Mouse (Mus musculus) liver, embryonic 13.5 days (tissue): ENCODE measurements at regions not wholly inside any gene's neighbourhood (a gene's known extent, or its start where the extent isn't known, plus 50 kb on each side); places are given as distances from the start of the nearest gene placed in this dataset.

ENCODE experiments used
- ATAC-seq: fragments of 200-750 bp; cut with Nextera tagmentation; 2 replicates; pipeline ENCODE4 v1.8.0; 2017; ENCODE audit warnings: low read depth, mild to moderate bottlenecking, moderate number of reproducible peaks, moderate library complexity
- DNase-seq: peaks from one replicate; pipeline ENCODE4 v3.0.0; 2022
- H3K27ac ChIP-seq: fragments of 300-500 bp; sonication (generic); 2 replicates; pipeline ENCODE4 v1.5.1; 2015; ENCODE audit warnings: moderate library complexity, mild to moderate bottlenecking, inconsistent platforms
- H3K27me3 ChIP-seq: fragments of 300-500 bp; sonication (generic); 2 replicates; pipeline ENCODE4 v1.6.1; 2015; ENCODE audit warnings: mild to moderate bottlenecking, inconsistent platforms
- H3K36me3 ChIP-seq: fragments of 300-500 bp; sonication (generic); 2 replicates; pipeline ENCODE4 v1.6.1; 2015; ENCODE audit warnings: mild to moderate bottlenecking, inconsistent platforms
- H3K4me1 ChIP-seq: fragments of 300-500 bp; sonication (generic); replicated peaks from 2 replicates; pipeline ENCODE4 v1.6.1; 2015; ENCODE audit warnings: inconsistent platforms
- H3K4me2 ChIP-seq: fragments of 300-500 bp; sonication (generic); 2 replicates; pipeline ENCODE4 v1.6.1; 2015; ENCODE audit warnings: inconsistent platforms, mild to moderate bottlenecking, moderate library complexity
- H3K4me3 ChIP-seq: fragments of 300-500 bp; sonication (generic); replicated peaks from 2 replicates; pipeline ENCODE4 v1.5.1; 2015; ENCODE audit warnings: mild to moderate bottlenecking, inconsistent platforms
- H3K9ac ChIP-seq: fragments of 300-500 bp; sonication (generic); 2 replicates; pipeline ENCODE4 v1.6.1; 2015; ENCODE audit warnings: mild to moderate bottlenecking, inconsistent platforms
- H3K9me3 ChIP-seq: fragments of 300-500 bp; sonication (generic); replicated peaks from 2 replicates; pipeline ENCODE4 v1.6.1; 2016; ENCODE audit warnings: inconsistent platforms
- WGBS: fragments of 180-500 bp; shearing (Covaris S2); methylation state at CpG from one replicate; pipeline ENCODE4 v1.1.7; 2015; ENCODE audit not compliant: insufficient replicate concordance; 5-methylcytosine and 5-hydroxymethylcytosine counted together

DNA sequence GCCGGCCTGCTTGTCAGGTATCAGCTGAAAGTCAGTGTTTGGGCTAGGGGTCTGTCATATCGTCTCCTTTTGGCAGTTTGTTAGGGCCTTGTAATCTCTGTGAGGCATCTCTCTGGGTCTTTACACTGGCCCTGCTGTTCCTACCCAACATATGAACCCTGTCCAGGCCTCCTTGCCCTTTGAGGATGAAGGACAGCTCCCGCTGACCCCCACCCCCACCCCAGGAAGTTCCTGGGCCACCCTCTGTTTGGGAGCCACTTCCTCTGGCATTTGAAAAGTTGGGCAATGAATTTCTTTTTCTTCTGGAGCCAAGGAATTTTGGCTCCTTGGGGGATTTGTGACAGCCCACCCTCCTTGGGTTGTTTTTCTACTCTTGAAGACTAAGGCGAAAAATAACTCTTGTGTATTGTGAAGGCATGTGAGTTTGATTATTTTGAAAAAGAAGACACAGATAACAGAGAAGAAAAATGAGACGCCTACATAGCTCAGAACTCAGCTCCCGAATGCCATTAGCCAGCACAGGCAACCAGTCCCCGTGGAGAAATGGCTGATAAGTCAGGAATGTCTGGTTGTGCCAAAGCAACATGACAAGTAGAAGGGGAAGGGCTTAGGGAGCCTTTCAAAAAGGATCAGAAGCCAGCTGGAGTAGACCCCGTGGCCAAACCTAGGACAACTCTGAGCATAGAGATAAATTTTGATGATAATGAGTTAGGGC, 249.5 kb downstream of the Gm49356 start:
- Histone ChIP-seq H3K36me3 (no peaks in the 10 kb centered on the region), H3K4me3 (no peak overlapping the region), H3K9me3 (no peaks in the 10 kb centered on the region), H3K27me3 (no peaks in the 10 kb centered on the region), H3K27ac (no peak overlapping the region), H3K4me2 (no peak overlapping the region), H3K4me1 (no peaks in the 10 kb centered on the region), H3K9ac (no peak overlapping the region)
- WGBS = 39% methylated on average over 8 of the region's 8 CpGs
- no peak for ATAC-seq
- no peak for DNase-seq

DNA sequence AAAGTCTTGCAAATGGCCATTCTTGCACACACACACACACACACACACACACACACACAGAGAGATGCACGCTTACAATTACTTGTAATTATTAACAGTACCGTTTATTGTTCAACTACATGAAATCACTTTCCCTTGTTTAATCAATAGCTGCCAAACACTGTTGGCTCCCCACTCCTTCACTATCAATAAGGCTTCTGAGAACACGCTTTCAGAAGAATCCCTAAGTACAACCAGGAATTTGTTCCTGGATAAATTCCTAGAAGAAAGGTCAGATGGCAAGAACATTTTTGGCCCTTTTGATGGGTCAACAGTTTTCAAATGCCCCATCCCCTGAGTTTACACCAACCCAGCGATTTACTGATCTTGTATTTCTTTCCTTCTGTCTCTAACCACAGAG, 252.5 kb downstream of the Gm49356 start:
- no peak overlapping the region for H3K27ac ChIP-seq
- H3K9ac ChIP-seq = no peak overlapping the region
- no peak for ATAC-seq
- no peaks in the 10 kb centered on the region for H3K9me3 ChIP-seq
- no peak overlapping the region for H3K4me2 ChIP-seq
- H3K4me3 ChIP-seq = no peak overlapping the region
- no peak for DNase-seq
- no peaks in the 10 kb centered on the region for H3K4me1 ChIP-seq
- WGBS = 69% methylated on average over 4 of the region's 4 CpGs
- no peaks in the 10 kb centered on the region for H3K27me3 ChIP-seq
- H3K36me3 ChIP-seq = no peaks in the 10 kb centered on the region

DNA sequence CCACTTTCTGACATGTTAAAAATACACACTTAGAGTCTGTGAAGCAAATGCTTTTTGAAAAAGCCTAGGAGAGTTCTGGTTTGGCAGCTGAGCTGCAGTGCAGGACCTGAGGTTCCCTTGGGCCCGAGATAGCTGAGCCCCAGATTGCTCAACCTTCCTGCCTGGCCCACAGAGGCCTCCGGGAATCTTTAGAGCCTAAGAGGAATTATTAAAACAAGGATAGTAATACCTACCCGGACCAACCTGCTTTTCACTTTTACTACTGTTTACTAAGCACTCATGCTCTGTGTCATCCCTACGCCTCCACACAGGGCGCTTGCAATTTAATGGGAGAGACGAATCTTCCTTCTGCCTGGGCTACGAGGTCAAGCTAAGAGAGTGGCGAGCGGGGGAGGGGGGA, 253.4 kb downstream of the Gm49356 start:
- Histone ChIP-seq H3K9me3 (no peaks in the 10 kb centered on the region), H3K9ac (no peak overlapping the region), H3K27ac (no peak overlapping the region), H3K4me3 (no peak overlapping the region), H3K36me3 (no peaks in the 10 kb centered on the region), H3K4me1 (no peaks in the 10 kb centered on the region), H3K27me3 (no peaks in the 10 kb centered on the region), H3K4me2 (no peak overlapping the region)
- ATAC-seq (no peak), DNase-seq (no peak)
- 50% methylated on average over 9 of the region's 9 CpGs for WGBS

DNA sequence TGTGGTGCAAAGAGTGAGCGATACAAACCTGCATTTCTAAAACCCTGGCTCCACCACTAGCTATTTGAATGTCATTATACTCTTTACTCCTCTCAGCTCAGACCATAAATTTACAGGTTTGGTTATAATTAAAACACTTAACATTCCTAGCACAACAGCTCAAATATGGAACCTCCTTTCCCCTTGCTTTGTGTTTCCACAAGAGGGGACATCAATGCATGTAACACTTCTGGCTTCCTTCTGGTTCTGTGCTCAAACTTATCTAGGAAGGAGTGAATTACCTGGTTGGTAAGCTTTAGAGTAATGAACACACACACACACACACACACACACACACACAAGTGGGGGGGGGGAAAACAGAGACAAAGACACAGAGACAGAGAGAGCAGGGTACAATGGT, 254.8 kb downstream of the Gm49356 start:
- no peak overlapping the region for H3K27ac ChIP-seq
- H3K4me3 ChIP-seq = no peak overlapping the region
- 95% methylated on average over 1 of the region's 1 CpGs for WGBS
- no peaks in the 10 kb centered on the region for H3K9me3 ChIP-seq
- no peak overlapping the region for H3K4me2 ChIP-seq
- ATAC-seq (no peak), DNase-seq (no peak)
- no peaks in the 10 kb centered on the region for H3K36me3 ChIP-seq
- H3K27me3 ChIP-seq = no peaks in the 10 kb centered on the region
- no peak overlapping the region for H3K9ac ChIP-seq
- H3K4me1 ChIP-seq = peaks cover 8% of the 10 kb centered on the region; the same call in 1 of the 2 replicates

DNA sequence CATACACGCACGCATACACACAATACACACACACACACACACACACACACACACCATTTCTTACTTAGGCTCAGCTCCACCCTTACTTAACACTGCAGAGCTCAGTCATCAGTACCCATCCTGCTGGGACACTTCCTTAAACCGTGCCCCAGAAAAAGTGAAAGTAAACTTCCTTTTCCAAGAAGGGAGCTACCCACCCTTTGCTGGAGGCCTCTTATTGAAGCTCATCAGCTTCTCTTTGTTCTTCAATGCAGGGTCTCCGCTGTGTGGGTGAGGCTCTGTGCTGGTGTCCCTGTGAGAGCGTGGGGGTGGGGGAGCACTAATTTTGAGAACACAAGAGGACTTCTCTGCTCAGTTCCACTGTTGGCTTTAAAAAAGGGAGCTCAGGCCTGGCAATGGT, 256.6 kb downstream of the Gm49356 start:
- H3K27me3 ChIP-seq = no peaks in the 10 kb centered on the region
- no peaks in the 10 kb centered on the region for H3K9me3 ChIP-seq
- DNase-seq (no peak), ATAC-seq (no peak)
- no peak overlapping the region for H3K4me2 ChIP-seq
- no peak overlapping the region for H3K27ac ChIP-seq
- no peak overlapping the region for H3K4me3 ChIP-seq
- peaks cover 8% of the 10 kb centered on the region; the same call in 1 of the 2 replicates for H3K4me1 ChIP-seq
- H3K9ac ChIP-seq = no peak overlapping the region
- no peaks in the 10 kb centered on the region for H3K36me3 ChIP-seq
- WGBS = 40% methylated on average over 5 of the region's 5 CpGs

DNA sequence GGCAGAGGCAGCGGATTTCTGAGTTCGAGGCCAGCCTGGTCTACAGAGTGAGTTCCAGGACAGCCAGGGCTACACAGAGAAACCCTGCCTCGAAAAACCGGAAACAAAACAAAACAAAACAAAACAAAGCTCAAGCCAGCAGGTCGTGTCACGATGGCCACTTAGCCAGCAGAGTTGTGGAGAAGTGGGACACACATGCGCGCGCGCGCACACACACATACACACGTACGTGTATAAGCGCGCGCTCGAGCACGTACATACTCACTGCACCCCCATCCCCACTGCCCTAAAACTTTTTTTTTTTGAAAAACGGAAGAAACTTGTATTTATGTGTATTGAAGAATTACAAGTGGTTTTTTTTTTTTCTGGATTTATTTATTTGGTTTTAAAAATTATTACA, 257.0 kb downstream of the Gm49356 start:
- Histone ChIP-seq H3K36me3 (no peaks in the 10 kb centered on the region), H3K9me3 (no peaks in the 10 kb centered on the region), H3K9ac (no peak overlapping the region), H3K27ac (no peak overlapping the region), H3K27me3 (no peaks in the 10 kb centered on the region), H3K4me2 (no peak overlapping the region), H3K4me3 (no peak overlapping the region), H3K4me1 (peaks cover 8% of the 10 kb centered on the region; the same call in 1 of the 2 replicates)
- no peak for DNase-seq
- ATAC-seq = no peak
- whole genome bisulfite sequencing = 78% methylated on average over 19 of the region's 19 CpGs

DNA sequence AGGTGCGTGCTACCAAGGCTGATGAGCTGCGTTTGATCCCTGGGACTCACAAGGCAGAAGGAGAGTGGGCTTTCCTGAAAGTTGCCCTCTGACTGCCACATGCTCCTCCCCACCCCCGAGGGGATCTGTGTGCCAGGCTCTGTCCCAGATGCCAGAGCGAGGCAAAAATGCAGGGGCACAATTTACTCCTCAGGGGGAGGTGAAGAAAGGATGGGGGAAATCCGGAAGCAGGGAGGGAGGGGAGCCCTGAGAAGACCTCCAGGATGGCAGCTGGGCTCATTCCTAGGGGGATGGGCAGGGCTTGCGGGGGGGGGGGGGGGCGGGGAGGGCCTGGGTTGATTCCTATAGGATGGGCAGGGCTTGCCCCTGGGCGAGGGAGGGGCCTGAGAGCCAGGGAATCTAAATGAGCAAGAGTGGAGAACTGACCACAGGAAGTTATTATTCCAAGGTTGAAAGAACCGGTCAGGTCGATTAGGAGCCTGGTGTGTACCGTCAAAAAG, 257.5 kb downstream of the Gm49356 start:
- no peak for DNase-seq
- Histone ChIP-seq H3K27ac (no peak overlapping the region), H3K4me1 (peaks cover 8% of the 10 kb centered on the region; the same call in 1 of the 2 replicates), H3K4me2 (no peak overlapping the region), H3K9ac (no peak overlapping the region), H3K9me3 (no peaks in the 10 kb centered on the region), H3K4me3 (no peak overlapping the region), H3K27me3 (no peaks in the 10 kb centered on the region), H3K36me3 (no peaks in the 10 kb centered on the region)
- WGBS = 53% methylated on average over 9 of the region's 11 CpGs
- no peak for ATAC-seq

DNA sequence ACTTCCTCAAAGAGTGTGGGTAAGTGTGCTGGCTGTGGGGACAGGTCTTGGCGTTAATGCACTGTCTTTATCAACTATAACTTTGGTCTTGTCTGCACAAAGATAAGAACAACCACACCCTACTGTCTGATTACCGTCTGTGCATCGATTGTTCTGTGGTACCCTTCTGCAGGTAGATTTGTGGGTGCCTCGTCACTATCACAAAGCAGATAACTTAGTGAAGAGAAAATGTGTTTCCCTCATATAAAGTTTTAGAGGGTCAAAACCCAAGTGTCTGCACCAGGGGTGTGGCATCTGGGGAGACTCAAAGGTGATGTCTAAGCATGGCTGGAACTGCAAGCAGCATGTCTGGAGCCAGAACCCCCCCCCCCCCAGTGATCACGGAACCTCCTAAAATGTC, 259.4 kb downstream of the Gm49356 start:
- DNase-seq = no peak
- H3K36me3 ChIP-seq = no peaks in the 10 kb centered on the region

DNA sequence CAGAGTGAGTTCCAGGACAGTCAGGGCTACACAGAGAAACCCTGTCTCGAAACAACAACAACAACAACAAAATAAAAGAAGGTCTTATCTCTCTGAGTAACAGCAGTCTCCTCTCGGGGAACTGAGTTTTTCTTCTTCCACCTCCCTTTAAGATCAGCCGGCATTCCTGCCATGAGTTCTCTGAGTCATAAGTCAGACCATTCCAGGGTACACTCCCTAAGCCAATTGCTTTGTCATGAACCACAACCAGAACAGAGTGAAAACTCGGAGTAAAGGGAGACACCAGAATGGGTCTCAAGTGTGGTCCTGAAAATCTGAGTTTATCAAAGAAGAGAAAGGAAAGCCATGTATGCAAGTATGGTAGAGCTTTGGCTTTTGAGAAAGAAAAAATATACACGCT, 262.4 kb downstream of the Gm49356 start:
- Histone ChIP-seq H3K27ac (no peak overlapping the region), H3K36me3 (no peaks in the 10 kb centered on the region), H3K9ac (no peak overlapping the region), H3K9me3 (no peaks in the 10 kb centered on the region), H3K4me2 (no peak overlapping the region), H3K4me1 (peaks cover 8% of the 10 kb centered on the region; the same call in 1 of the 2 replicates), H3K27me3 (no peaks in the 10 kb centered on the region), H3K4me3 (no peak overlapping the region)
- no peak for ATAC-seq
- no peak for DNase-seq
- 65% methylated on average over 5 of the region's 5 CpGs for WGBS

More for the DNA sequence above, 259.4 kb downstream of the Gm49356 start:
- ATAC-seq = no peak
- H3K9ac ChIP-seq = no peak overlapping the region
- H3K9me3 ChIP-seq = no peaks in the 10 kb centered on the region
- peaks cover 8% of the 10 kb centered on the region; the same call in 1 of the 2 replicates for H3K4me1 ChIP-seq
- no peak overlapping the region for H3K27ac ChIP-seq
- 24% methylated on average over 5 of the region's 5 CpGs for WGBS
- no peak overlapping the region for H3K4me2 ChIP-seq
- no peak overlapping the region for H3K4me3 ChIP-seq
- no peaks in the 10 kb centered on the region for H3K27me3 ChIP-seq

DNA sequence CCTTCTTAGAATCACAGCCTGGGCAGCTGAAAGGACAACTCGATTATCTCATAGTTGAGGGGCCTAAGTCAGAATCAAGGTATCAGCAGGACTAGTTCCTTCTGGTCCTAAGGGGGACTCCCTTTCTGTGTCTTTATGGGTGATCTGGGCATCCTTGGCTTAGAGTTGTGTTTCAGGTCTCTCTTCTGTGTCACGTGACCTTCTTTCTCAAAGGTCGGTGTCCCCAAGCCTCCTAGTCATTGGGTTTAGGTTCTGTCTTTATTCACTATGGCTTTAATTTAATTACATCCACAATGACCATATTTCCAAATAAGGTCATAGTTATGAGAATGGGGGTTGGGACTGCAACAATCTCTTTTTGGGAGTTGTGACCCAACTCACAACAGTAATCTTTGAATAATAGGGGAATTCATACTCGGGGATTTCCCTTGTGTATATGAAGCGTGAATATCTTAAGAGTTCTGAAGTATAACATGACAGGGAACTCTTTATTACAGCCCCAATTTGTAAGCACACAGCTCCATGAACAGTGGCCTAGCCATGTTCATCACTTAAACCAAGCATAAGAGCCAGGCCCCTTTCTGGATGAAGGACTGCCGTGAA, 263.8 kb downstream of the Gm49356 start:
- H3K36me3 ChIP-seq = no peaks in the 10 kb centered on the region
- no peaks in the 10 kb centered on the region for H3K9me3 ChIP-seq
- 74% methylated on average over 6 of the region's 6 CpGs for WGBS
- no peak overlapping the region for H3K27ac ChIP-seq
- DNase-seq (no peak), ATAC-seq (no peak)
- H3K4me1 ChIP-seq = peaks cover 8% of the 10 kb centered on the region; the same call in 1 of the 2 replicates
- no peaks in the 10 kb centered on the region for H3K27me3 ChIP-seq
- no peak overlapping the region for H3K9ac ChIP-seq
- H3K4me3 ChIP-seq = no peak overlapping the region
- H3K4me2 ChIP-seq = no peak overlapping the region

DNA sequence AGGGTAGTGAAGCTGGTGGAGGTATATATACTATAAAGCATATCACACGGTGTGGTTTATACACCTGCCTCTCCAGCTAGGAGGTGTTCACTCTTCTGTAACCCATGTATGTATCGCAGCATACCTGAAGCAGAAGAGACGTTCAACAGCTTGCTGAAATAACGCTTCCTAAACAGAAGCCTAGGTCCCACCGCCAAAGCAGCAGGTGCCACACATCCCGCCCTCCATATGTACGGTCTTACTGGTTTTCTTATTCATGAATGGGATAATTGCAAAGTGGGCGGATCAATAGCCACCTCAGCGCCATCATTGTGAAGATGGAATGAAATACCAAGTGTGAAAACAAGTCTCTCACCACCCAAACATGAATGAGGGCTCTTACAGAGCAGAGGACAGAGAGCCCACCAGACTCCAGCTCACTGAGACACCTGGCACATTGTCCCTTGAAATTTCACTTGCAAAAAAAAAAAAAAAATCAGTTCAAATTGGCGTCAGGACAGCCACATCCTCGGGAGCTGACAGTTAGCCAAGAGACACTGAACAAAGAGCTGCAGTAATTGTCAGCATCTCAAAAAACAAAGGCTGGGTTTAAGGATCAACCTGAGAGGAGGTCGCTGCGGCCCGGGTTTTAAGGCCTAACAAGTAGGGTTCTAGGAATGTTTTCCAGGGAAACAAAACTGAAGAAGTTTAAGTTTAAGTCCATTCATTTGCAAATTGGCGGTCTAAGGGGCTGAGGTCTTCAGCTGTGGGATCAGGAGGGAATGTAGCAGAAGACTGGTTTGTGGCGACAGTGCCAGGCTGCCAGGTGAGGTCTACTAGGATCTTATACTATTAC, 264.5 kb downstream of the Gm49356 start:
- 68% methylated on average over 16 of the region's 16 CpGs for WGBS
- DNase-seq (no peak), ATAC-seq (no peak)
- Histone ChIP-seq H3K4me3 (no peak overlapping the region), H3K27ac (no peak overlapping the region), H3K27me3 (no peaks in the 10 kb centered on the region), H3K36me3 (no peaks in the 10 kb centered on the region), H3K9ac (no peak overlapping the region), H3K9me3 (no peaks in the 10 kb centered on the region), H3K4me1 (peaks cover 2% of the 10 kb centered on the region; the same call in 1 of the 2 replicates), H3K4me2 (no peak overlapping the region)
